ENCODE assay signal across 24 mouse cellular contexts in the genomic region with DNA sequence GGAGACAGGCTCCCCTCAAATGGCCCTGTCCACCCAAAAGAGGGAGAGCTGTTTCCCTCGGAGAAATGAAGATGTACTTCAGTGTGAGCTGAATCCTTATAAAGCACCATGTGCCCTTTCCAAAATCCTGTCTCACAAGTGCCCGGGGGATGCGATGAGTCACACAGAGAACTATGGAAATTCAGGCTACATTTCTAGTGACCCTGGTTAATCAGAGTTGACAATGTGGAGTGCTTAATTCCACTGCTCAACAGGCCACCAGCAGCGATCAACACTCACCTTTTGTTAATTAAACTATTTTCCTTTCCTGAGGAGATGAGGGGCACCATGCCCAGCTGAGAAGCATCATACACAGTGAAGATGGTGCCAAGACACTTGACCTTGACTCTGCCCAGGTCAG.
DNase-seq lines count a peak whose midpoint lies in the region; ATAC-seq lines count a peak whose summit lies in the region.
"Had no signal": no experiment of that assay in that cellular context is flagged by ENCODE, and none has a peak within 500 bp of the region (broad histone marks: within the 10 kb centered on the region; RNA-seq: fewer than 3 reads in every experiment).

No protein-coding gene starts in this region.

- peaks cover 28% of the 10 kb centered on the region for H3K4me1 ChIP-seq in kidney, embryonic 15.5 days
- H3K4me1 ChIP-seq: forebrain, embryonic 15.5 days; heart, embryonic 13.5 days; hindbrain, embryonic 15.5 days; megakaryocyte, embryonic 14.5 days had no signal

- peak; percentile 19 for DNase-seq in adrenal gland, postnatal 25 days
- no peak for DNase-seq in adrenal gland, adult 8-10 months
- DNase-seq in left cerebral cortex, postnatal 25 days (ENCODE audit: low spot score in 2 of 2) = peak; percentile 2 to 19
- DNase-seq in left cerebral cortex, adult 18-20 months (ENCODE audit: low spot score in 2 of 2) = no peak
- peak; percentile 30 to 39 for DNase-seq in adrenal gland, postnatal 36 days
- DNase-seq in retina, postnatal 1 day = peak; percentile 28
- DNase-seq: B cell, adult 2 months; gastrocnemius, postnatal 14 days; heart, adult 18-20 months; heart, postnatal 36 days; lung, adult 18-20 months; lung, postnatal 14 days; right cerebral cortex, postnatal 14 days; spleen, adult 18-20 months; thymus, adult 18-20 months; thymus, postnatal 4 days had no signal

- no peak for ATAC-seq in kidney, embryonic 15.5 days (replicated peaks; ENCODE audit: low FRiP score)
- ATAC-seq: forebrain, embryonic 15.5 days; intestine, embryonic 16.5 days had no signal

- no peaks in the 10 kb centered on the region for H3K36me3 ChIP-seq in kidney, embryonic 15.5 days
- H3K36me3 ChIP-seq: embryonic facial prominence, embryonic 13.5 days; forebrain, embryonic 15.5 days; heart, embryonic 13.5 days; hindbrain, embryonic 15.5 days had no signal

- no peak overlapping the region for H3K4me3 ChIP-seq in kidney, embryonic 15.5 days (replicated peaks)
- H3K4me3 ChIP-seq: embryonic facial prominence, embryonic 13.5 days; forebrain, embryonic 15.5 days; heart, embryonic 13.5 days; hindbrain, embryonic 15.5 days; megakaryocyte, embryonic 14.5 days had no signal

- H3K27ac ChIP-seq in kidney, embryonic 15.5 days = no peak overlapping the region
- H3K27ac ChIP-seq: embryonic facial prominence, embryonic 13.5 days; forebrain, embryonic 15.5 days; heart, embryonic 13.5 days; hindbrain, embryonic 15.5 days had no signal

- WGBS in kidney, embryonic 15.5 days = 79% methylated on average over 4 of the region's 4 CpGs

- no peaks in the 10 kb centered on the region for H3K9me3 ChIP-seq in kidney, embryonic 15.5 days (replicated peaks)
- H3K9me3 ChIP-seq: embryonic facial prominence, embryonic 13.5 days; forebrain, embryonic 15.5 days; heart, embryonic 13.5 days; hindbrain, embryonic 15.5 days; megakaryocyte, embryonic 14.5 days had no signal

- intact Hi-C loops in left cerebral cortex, postnatal 25 days (cut with DNase I) = no loop called here

- no peaks in the 10 kb centered on the region for H3K27me3 ChIP-seq in kidney, embryonic 15.5 days
- H3K27me3 ChIP-seq: embryonic facial prominence, embryonic 13.5 days; forebrain, embryonic 15.5 days; heart, embryonic 13.5 days; hindbrain, embryonic 15.5 days had no signal

- H3K9ac ChIP-seq in kidney, embryonic 15.5 days = no peak overlapping the region
- H3K9ac ChIP-seq: embryonic facial prominence, embryonic 13.5 days; forebrain, embryonic 15.5 days; heart, embryonic 13.5 days; hindbrain, embryonic 15.5 days had no signal

- H3K4me2 ChIP-seq in kidney, embryonic 15.5 days = no peak overlapping the region
- H3K4me2 ChIP-seq: embryonic facial prominence, embryonic 13.5 days; forebrain, embryonic 15.5 days; heart, embryonic 13.5 days; hindbrain, embryonic 15.5 days; liver, embryonic 11.5 days had no signal

Comparison
In these comparisons a context has a peak if more than half of its experiments do, and no peak if none do; other contexts are left out.
1. DNase-seq: peak in adrenal gland, postnatal 25 days (single experiment), left cerebral cortex, postnatal 25 days (2 of 2), adrenal gland, postnatal 36 days (2 of 2) and retina, postnatal 1 day (single experiment); none in adrenal gland, adult 8-10 months (single experiment) and left cerebral cortex, adult 18-20 months (0 of 2).